Mouse (Mus musculus) CH12F3 (cell line): Measurements from ENCODE around the gene F7.

ENCODE experiments used
- in situ Hi-C: fragments of 300-500 bp; cut with MboI; formaldehyde crosslinking; loops from 2 replicates; pipeline ENCODE4 v1.14.3; 2020; ENCODE audit warnings: low sequenced_read_pairs

Gene F7

GRCm38 (mm10) chr8:13025487-13026224 lies at the start of gene F7:
TSS of gene F7 (plus strand) at chr8:13026034.
- in situ Hi-C loops = no loop called here

- in situ Hi-C loops = no loop called here
These were observed 49.5 kb upstream of the F7 start for GRCm38 (mm10) chr8:12976290-12976689.

GRCm38 (mm10) chr8:12976723-12977122 lies 49.1 kb upstream of the F7 start:
- in situ Hi-C loops = no loop called here

- in situ Hi-C loops = no loop called here
These were observed 48.5 kb upstream of the F7 start for GRCm38 (mm10) chr8:12977325-12977724.

- in situ Hi-C loops = no loop called here
These were observed 47.5 kb upstream of the F7 start for GRCm38 (mm10) chr8:12978308-12978707.

- in situ Hi-C loops = no loop called here
These were observed 47.1 kb upstream of the F7 start for GRCm38 (mm10) chr8:12978726-12979125.

- in situ Hi-C loops = no loop called here
These were observed 42.0 kb upstream of the F7 start for GRCm38 (mm10) chr8:12983681-12984467.

- in situ Hi-C loops = no loop called here
These were observed 41.1 kb upstream of the F7 start for GRCm38 (mm10) chr8:12984601-12985243.

GRCm38 (mm10) chr8:12985259-12985658 lies 40.6 kb upstream of the F7 start:
- in situ Hi-C loops = no loop called here

GRCm38 (mm10) chr8:12987571-12987970 lies 38.3 kb upstream of the F7 start:
- in situ Hi-C loops = no loop called here

GRCm38 (mm10) chr8:12988722-12989430 lies 37.0 kb upstream of the F7 start:
- in situ Hi-C loops = no loop called here

GRCm38 (mm10) chr8:12991411-12991810 lies 34.4 kb upstream of the F7 start:
- in situ Hi-C loops = no loop called here

GRCm38 (mm10) chr8:12994468-12994867 lies 31.4 kb upstream of the F7 start:
- in situ Hi-C loops = no loop called here

- in situ Hi-C loops = no loop called here
These were observed 30.4 kb upstream of the F7 start for GRCm38 (mm10) chr8:12995481-12995880.

- in situ Hi-C loops = no loop called here
These were observed 29.0 kb upstream of the F7 start for GRCm38 (mm10) chr8:12996831-12997275.

GRCm38 (mm10) chr8:12998331-12998730 lies 27.5 kb upstream of the F7 start:
- in situ Hi-C loops = no loop called here

GRCm38 (mm10) chr8:12999793-13000192 lies 26.0 kb upstream of the F7 start:
- in situ Hi-C loops = no loop called here

- in situ Hi-C loops = no loop called here
These were observed 18.4 kb upstream of the F7 start for GRCm38 (mm10) chr8:13007458-13007857.

GRCm38 (mm10) chr8:13010313-13010712 lies 15.5 kb upstream of the F7 start:
- in situ Hi-C loops = no loop called here

GRCm38 (mm10) chr8:13019560-13019959 lies 6.3 kb upstream of the F7 start:
- in situ Hi-C loops = no loop called here

- in situ Hi-C loops = no loop called here
These were observed 4.0 kb upstream of the F7 start for GRCm38 (mm10) chr8:13021830-13022229.
